Mouse (Mus musculus) neural tube, embryonic 15.5 days (tissue): Measurements from ENCODE around the gene Npepps. TPM values are rescaled to one million over a fixed set of nuclear protein-coding genes. Genes with fewer than 3 reads are reported as not detected.

Source experiments
- ATAC-seq: fragments of 200-750 bp; cut with Nextera tagmentation; 2 replicates; pipeline ENCODE4 v1.8.0; 2017; ENCODE audit warnings: mild to moderate bottlenecking, moderate TSS enrichment, moderate library complexity; ENCODE audit not compliant: low FRiP score
- H3K27ac ChIP-seq: fragments of 300-500 bp; sonication (generic); replicated peaks from 2 replicates; pipeline ENCODE4 v1.5.1; 2015; ENCODE audit warnings: mild to moderate bottlenecking, inconsistent platforms
- H3K27me3 ChIP-seq: fragments of 300-500 bp; sonication (generic); replicated peaks from 2 replicates; pipeline ENCODE4 v1.6.1; 2015; ENCODE audit warnings: inconsistent platforms
- H3K36me3 ChIP-seq: fragments of 300-500 bp; sonication (generic); 2 replicates; pipeline ENCODE4 v1.6.1; 2015; ENCODE audit warnings: inconsistent platforms
- H3K4me1 ChIP-seq: fragments of 300-500 bp; sonication (generic); 2 replicates; pipeline ENCODE4 v1.6.1; 2015; ENCODE audit warnings: inconsistent platforms
- H3K4me2 ChIP-seq: fragments of 300-500 bp; sonication (generic); 2 replicates; pipeline ENCODE4 v1.6.1; 2015; ENCODE audit warnings: inconsistent platforms, mild to moderate bottlenecking, moderate library complexity
- H3K4me3 ChIP-seq: fragments of 300-500 bp; sonication (generic); replicated peaks from 2 replicates; pipeline ENCODE4 v1.5.1; 2015; ENCODE audit warnings: mild to moderate bottlenecking, inconsistent platforms
- H3K9ac ChIP-seq: fragments of 300-500 bp; sonication (generic); replicated peaks from 2 replicates; pipeline ENCODE4 v1.6.1; 2015; ENCODE audit warnings: mild to moderate bottlenecking, inconsistent platforms
- H3K9me3 ChIP-seq: fragments of 300-500 bp; sonication (generic); replicated peaks from 2 replicates; pipeline ENCODE4 v1.6.1; 2016; ENCODE audit warnings: inconsistent platforms
- WGBS: fragments of 180-500 bp; shearing (Covaris S2); methylation state at CpG from one replicate; pipeline ENCODE4 v1.1.7; 2015; ENCODE audit warnings: mixed read lengths; 5-methylcytosine and 5-hydroxymethylcytosine counted together
- polyA plus RNA-seq: library from polyadenylated mRNA; unstranded; fragments of >200 nt; fragmentation: Nextera tagmentation; extraction: Ambion mirVana; gene quantifications from 2 replicates; pipeline ENCODE4 v1.2.1, GENCODE M21; 2015

Npepps gene
- polyA plus RNA-seq, 1 experiment from 2014 or later, result 145 TPM

GRCm38 (mm10) chr11:97228985-97229384 lies 51.5 kb downstream of the Npepps start:
- ATAC-seq, result no peak
- 94% methylated on average over 7 of the region's 7 CpGs for WGBS
- Histone ChIP-seq H3K9ac (no peak overlapping the region), H3K4me3 (no peak overlapping the region), H3K4me1 (no peaks in the 10 kb centered on the region), H3K4me2 (no peak overlapping the region), H3K27ac (no peak overlapping the region), H3K36me3 (peaks cover 70% of the 10 kb centered on the region), H3K27me3 (no peaks in the 10 kb centered on the region), H3K9me3 (no peaks in the 10 kb centered on the region)

GRCm38 (mm10) chr11:97226131-97226530 lies 54.3 kb downstream of the Npepps start:
- Histone ChIP-seq H3K27me3 (no peaks in the 10 kb centered on the region), H3K27ac (no peak overlapping the region), H3K4me3 (no peak overlapping the region), H3K4me1 (no peaks in the 10 kb centered on the region), H3K9me3 (no peaks in the 10 kb centered on the region), H3K4me2 (no peak overlapping the region), H3K36me3 (peaks cover 73% of the 10 kb centered on the region), H3K9ac (no peak overlapping the region)
- 97% methylated on average over 1 of the region's 1 CpGs for WGBS
- ATAC-seq, result no peak

GRCm38 (mm10) chr11:97223485-97223884 lies 57.0 kb downstream of the Npepps start:
- H3K36me3 ChIP-seq, result peaks cover 76% of the 10 kb centered on the region
- no peak overlapping the region for H3K4me3 ChIP-seq
- no peak for ATAC-seq
- WGBS, result 49% methylated on average over 3 of the region's 3 CpGs
- H3K9me3 ChIP-seq, result no peaks in the 10 kb centered on the region
- no peak overlapping the region for H3K9ac ChIP-seq
- H3K4me1 ChIP-seq, result no peaks in the 10 kb centered on the region
- H3K4me2 ChIP-seq, result no peak overlapping the region
- H3K27ac ChIP-seq, result no peak overlapping the region
- no peaks in the 10 kb centered on the region for H3K27me3 ChIP-seq

GRCm38 (mm10) chr11:97221611-97222010 lies 58.8 kb downstream of the Npepps start:
- Histone ChIP-seq H3K4me3 (no peak overlapping the region), H3K4me1 (no peaks in the 10 kb centered on the region), H3K4me2 (no peak overlapping the region), H3K9ac (no peak overlapping the region), H3K9me3 (no peaks in the 10 kb centered on the region), H3K27ac (no peak overlapping the region), H3K36me3 (peaks cover 79% of the 10 kb centered on the region), H3K27me3 (no peaks in the 10 kb centered on the region)
- WGBS, result 98% methylated on average over 2 of the region's 2 CpGs
- no peak for ATAC-seq

- ATAC-seq, result no peak
- peaks cover 83% of the 10 kb centered on the region for H3K36me3 ChIP-seq
- H3K9me3 ChIP-seq, result no peaks in the 10 kb centered on the region
- H3K4me1 ChIP-seq, result no peaks in the 10 kb centered on the region
- H3K9ac ChIP-seq, result no peak overlapping the region
- WGBS, result 89% methylated on average over 3 of the region's 3 CpGs
- H3K27ac ChIP-seq, result no peak overlapping the region
- H3K4me3 ChIP-seq, result no peak overlapping the region
- H3K27me3 ChIP-seq, result no peaks in the 10 kb centered on the region
- no peak overlapping the region for H3K4me2 ChIP-seq
Observed at GRCm38 (mm10) chr11:97220211-97220610, 60.2 kb downstream of the Npepps start.

- H3K27ac ChIP-seq, result no peak overlapping the region
- no peaks in the 10 kb centered on the region for H3K9me3 ChIP-seq
- no peaks in the 10 kb centered on the region for H3K4me1 ChIP-seq
- H3K27me3 ChIP-seq, result no peaks in the 10 kb centered on the region
- no peak overlapping the region for H3K4me2 ChIP-seq
- peaks cover 94% of the 10 kb centered on the region for H3K36me3 ChIP-seq
- no peak for ATAC-seq
- whole genome bisulfite sequencing, result 93% methylated on average over 5 of the region's 5 CpGs
- no peak overlapping the region for H3K9ac ChIP-seq
- H3K4me3 ChIP-seq, result no peak overlapping the region
Observed at GRCm38 (mm10) chr11:97214411-97214810, 66.0 kb downstream of the Npepps start.

- Histone ChIP-seq H3K9ac (no peak overlapping the region), H3K4me2 (no peak overlapping the region), H3K27ac (no peak overlapping the region), H3K4me1 (no peaks in the 10 kb centered on the region), H3K4me3 (no peak overlapping the region), H3K9me3 (no peaks in the 10 kb centered on the region), H3K36me3 (peaks cover 88% of the 10 kb centered on the region), H3K27me3 (no peaks in the 10 kb centered on the region)
- WGBS, result 92% methylated on average over 9 of the region's 9 CpGs
- no peak for ATAC-seq
Observed at GRCm38 (mm10) chr11:97210728-97211400, 69.6 kb downstream of the Npepps start.

- Histone ChIP-seq H3K4me1 (no peaks in the 10 kb centered on the region), H3K27me3 (no peaks in the 10 kb centered on the region), H3K4me2 (no peak overlapping the region), H3K36me3 (peaks cover 58% of the 10 kb centered on the region), H3K27ac (no peak overlapping the region), H3K4me3 (no peak overlapping the region), H3K9me3 (no peaks in the 10 kb centered on the region), H3K9ac (no peak overlapping the region)
- ATAC-seq, result no peak
- WGBS, result 83% methylated on average over 8 of the region's 8 CpGs
Observed at GRCm38 (mm10) chr11:97207011-97207422, 73.4 kb downstream of the Npepps start.

- WGBS, result 88% methylated on average over 6 of the region's 6 CpGs
- Histone ChIP-seq H3K4me1 (no peaks in the 10 kb centered on the region), H3K27me3 (no peaks in the 10 kb centered on the region), H3K9me3 (no peaks in the 10 kb centered on the region), H3K27ac (no peak overlapping the region), H3K36me3 (no peaks in the 10 kb centered on the region), H3K4me3 (no peak overlapping the region), H3K4me2 (no peak overlapping the region), H3K9ac (no peak overlapping the region)
- no peak for ATAC-seq
Observed at GRCm38 (mm10) chr11:97199519-97199918, 80.9 kb downstream of the Npepps start.

GRCm38 (mm10) chr11:97198601-97199000 lies 81.8 kb downstream of the Npepps start:
- no peak overlapping the region for H3K9ac ChIP-seq
- no peaks in the 10 kb centered on the region for H3K36me3 ChIP-seq
- H3K4me3 ChIP-seq, result no peak overlapping the region
- H3K9me3 ChIP-seq, result no peaks in the 10 kb centered on the region
- no peak for ATAC-seq
- H3K27ac ChIP-seq, result no peak overlapping the region
- no peaks in the 10 kb centered on the region for H3K4me1 ChIP-seq
- H3K27me3 ChIP-seq, result no peaks in the 10 kb centered on the region
- WGBS, result 21% methylated on average over 5 of the region's 5 CpGs
- H3K4me2 ChIP-seq, result no peak overlapping the region

GRCm38 (mm10) chr11:97197021-97197420 lies 83.4 kb downstream of the Npepps start:
- no peak for ATAC-seq
- no peak overlapping the region for H3K4me2 ChIP-seq
- no peaks in the 10 kb centered on the region for H3K27me3 ChIP-seq
- H3K9ac ChIP-seq, result no peak overlapping the region
- no peaks in the 10 kb centered on the region for H3K9me3 ChIP-seq
- WGBS, result 81% methylated on average over 8 of the region's 8 CpGs
- no peak overlapping the region for H3K27ac ChIP-seq
- H3K36me3 ChIP-seq, result no peaks in the 10 kb centered on the region
- H3K4me1 ChIP-seq, result no peaks in the 10 kb centered on the region
- H3K4me3 ChIP-seq, result no peak overlapping the region

GRCm38 (mm10) chr11:97196541-97196940 lies 83.9 kb downstream of the Npepps start:
- WGBS, result 66% methylated on average over 12 of the region's 12 CpGs
- H3K9me3 ChIP-seq, result no peaks in the 10 kb centered on the region
- no peak for ATAC-seq
- no peak overlapping the region for H3K4me3 ChIP-seq
- H3K27me3 ChIP-seq, result no peaks in the 10 kb centered on the region
- H3K4me2 ChIP-seq, result no peak overlapping the region
- no peak overlapping the region for H3K9ac ChIP-seq
- H3K27ac ChIP-seq, result no peak overlapping the region
- no peaks in the 10 kb centered on the region for H3K36me3 ChIP-seq
- H3K4me1 ChIP-seq, result no peaks in the 10 kb centered on the region

- Histone ChIP-seq H3K27ac (no peak overlapping the region), H3K36me3 (no peaks in the 10 kb centered on the region), H3K9me3 (no peaks in the 10 kb centered on the region), H3K9ac (no peak overlapping the region), H3K27me3 (no peaks in the 10 kb centered on the region), H3K4me2 (no peak overlapping the region), H3K4me1 (peaks cover 11% of the 10 kb centered on the region), H3K4me3 (no peak overlapping the region)
- ATAC-seq, result no peak
Observed at GRCm38 (mm10) chr11:97192621-97192951, 87.9 kb downstream of the Npepps start.
